Mouse (Mus musculus) erythroid progenitor cell, adult 5-6 weeks (primary cell): ENCODE measurements at regions not wholly inside any gene's neighbourhood (a gene's known extent, or its start where the extent isn't known, plus 50 kb on each side); places are given as distances from the start of the nearest gene placed in this dataset.

Experiments
- ATAC-seq: replicated peaks from 2 replicates; pipeline ENCODE4 v1.8.0; 2016; ENCODE audit warnings: moderate number of reproducible peaks, mild to moderate bottlenecking, moderate TSS enrichment, inconsistent platforms; ENCODE audit not compliant: poor library complexity, low FRiP score, severe bottlenecking

- no peak for ATAC-seq
Observed at GRCm38 (mm10) chr16:74637638-74638037, 226.0 kb upstream of the Robo2 start.

- no peak for ATAC-seq
Observed at GRCm38 (mm10) chr16:74625783-74626182, 214.2 kb upstream of the Robo2 start.

GRCm38 (mm10) chr16:74612072-74612471 lies 200.4 kb upstream of the Robo2 start:
- ATAC-seq: no peak

GRCm38 (mm10) chr16:74609564-74609963 lies 197.9 kb upstream of the Robo2 start:
- no peak for ATAC-seq

- ATAC-seq: no peak
Observed at GRCm38 (mm10) chr16:74598361-74598760, 186.7 kb upstream of the Robo2 start.

GRCm38 (mm10) chr16:74597735-74598340 lies 186.2 kb upstream of the Robo2 start:
- no peak for ATAC-seq

GRCm38 (mm10) chr16:74591896-74592295 lies 180.3 kb upstream of the Robo2 start:
- no peak for ATAC-seq

- ATAC-seq: no peak
Observed at GRCm38 (mm10) chr16:74582645-74583423, 171.2 kb upstream of the Robo2 start.

- no peak for ATAC-seq
Observed at GRCm38 (mm10) chr16:74548374-74548773, 136.7 kb upstream of the Robo2 start.

- no peak for ATAC-seq
Observed at GRCm38 (mm10) chr16:74530531-74530930, 118.9 kb upstream of the Robo2 start.

GRCm38 (mm10) chr16:74528245-74528644 lies 116.6 kb upstream of the Robo2 start:
- no peak for ATAC-seq

GRCm38 (mm10) chr16:74526521-74526920 lies 114.9 kb upstream of the Robo2 start:
- no peak for ATAC-seq

GRCm38 (mm10) chr16:74520501-74520900 lies 108.9 kb upstream of the Robo2 start:
- ATAC-seq: no peak

GRCm38 (mm10) chr16:74517888-74518287 lies 106.3 kb upstream of the Robo2 start:
- ATAC-seq: no peak

- no peak for ATAC-seq
Observed at GRCm38 (mm10) chr16:74517374-74517773, 105.7 kb upstream of the Robo2 start.

- no peak for ATAC-seq
Observed at GRCm38 (mm10) chr16:74514481-74514880, 102.9 kb upstream of the Robo2 start.

GRCm38 (mm10) chr16:74510383-74510782 lies 98.8 kb upstream of the Robo2 start:
- no peak for ATAC-seq

GRCm38 (mm10) chr16:74509489-74509888 lies 97.9 kb upstream of the Robo2 start:
- ATAC-seq: no peak

GRCm38 (mm10) chr16:74506719-74507118 lies 95.1 kb upstream of the Robo2 start:
- no peak for ATAC-seq

GRCm38 (mm10) chr16:74506173-74506709 lies 94.6 kb upstream of the Robo2 start:
- ATAC-seq: no peak

GRCm38 (mm10) chr16:74504426-74504825 lies 92.8 kb upstream of the Robo2 start:
- no peak for ATAC-seq
